Mouse (Mus musculus) liver, adult 2 months (tissue): ENCODE results near the gene Slc6a5.

ENCODE experiments used
- CTCF ChIP-seq: fragments of 200-500 bp; IDR thresholded peaks from 2 replicates; pipeline ENCODE4 v1.5.1; 2011; ENCODE audit warnings: low read depth, low read length, control low read depth
- POLR2A ChIP-seq: fragments of 200-500 bp; IDR thresholded peaks from 2 replicates; pipeline ENCODE4 v1.6.1; 2011; ENCODE audit warnings: low read length, control low read depth; ENCODE audit not compliant: insufficient read depth; ENCODE audit errors: extremely low read depth

DNA sequence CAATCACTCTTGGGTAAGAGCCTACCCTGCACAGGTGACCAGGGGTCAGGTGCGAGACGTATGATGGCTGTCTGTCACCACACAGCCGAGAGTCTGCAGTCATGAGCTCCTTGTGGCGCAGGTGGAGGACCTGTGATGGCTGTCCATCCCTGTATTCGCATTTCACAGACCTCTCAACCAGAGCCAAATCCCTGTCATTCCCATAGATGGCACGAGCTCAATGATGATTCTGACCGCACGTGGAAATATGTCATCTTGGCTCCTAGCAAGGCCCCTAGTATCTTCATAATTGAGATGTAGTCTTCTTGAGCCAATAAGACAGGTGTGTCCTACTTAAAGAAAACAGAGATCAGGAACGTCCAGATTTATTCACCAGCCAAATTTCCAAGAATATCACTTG is 36.7 kb downstream of the Slc6a5 start:
- no peak for TF ChIP-seq POLR2A
- no peak for TF ChIP-seq CTCF
